In the genomic region with DNA sequence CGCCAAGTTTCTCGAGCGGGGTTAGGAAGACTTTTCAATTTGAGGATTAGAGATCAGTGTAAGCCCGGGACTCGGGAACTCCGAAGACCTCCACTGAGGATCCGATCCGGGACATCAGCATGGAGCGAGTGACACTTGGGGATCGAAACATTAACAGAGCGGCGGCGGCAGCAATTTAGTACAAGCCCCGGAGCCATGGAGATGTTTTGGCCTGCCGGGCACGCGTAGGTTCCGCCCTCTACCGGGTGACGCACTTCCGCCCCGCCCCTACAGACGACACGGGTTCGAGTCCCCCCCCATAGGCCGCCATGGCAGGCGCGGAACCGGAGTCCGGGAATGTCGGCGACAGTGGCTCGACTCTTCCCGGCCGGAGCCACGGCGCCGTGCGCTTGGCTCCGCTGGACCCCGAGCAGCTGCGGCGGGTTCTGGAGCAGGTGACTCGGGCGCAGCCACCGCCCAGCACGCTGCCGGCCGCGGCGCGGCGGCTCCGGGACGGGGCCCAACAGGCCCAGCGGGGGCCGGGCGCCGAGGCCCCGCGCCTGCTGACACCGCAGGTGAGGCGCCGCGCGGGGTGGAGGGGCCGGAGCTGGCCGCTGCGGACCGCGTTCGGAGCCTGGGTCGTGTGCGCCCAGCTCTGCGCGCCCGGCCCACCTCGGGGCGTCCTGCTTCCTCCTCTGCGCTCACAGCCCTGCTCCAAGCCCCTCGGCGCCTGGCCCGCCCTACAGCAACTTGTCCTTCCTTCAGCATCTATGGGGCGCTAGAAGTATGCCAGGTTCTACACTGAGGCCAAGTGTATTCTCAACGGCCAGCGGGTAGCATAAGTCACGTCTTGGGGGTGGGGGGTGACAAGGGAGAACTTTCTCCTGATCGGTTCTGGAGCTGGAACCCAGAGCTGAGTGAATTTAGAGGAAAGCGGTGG, we compare ENCODE assay signal across 8 mouse cellular contexts. TPM values are rescaled to one million over a fixed set of nuclear protein-coding genes. Genes with fewer than 3 reads are reported as not detected.
DNase-seq lines count a peak whose midpoint lies in the region; ATAC-seq lines count a peak whose summit lies in the region.

A gene (plus strand): TSS at position 244 of the 919 bp plus-strand sequence.

- H3K9me3 ChIP-seq in hindbrain, embryonic 12.5 days (replicated peaks), result no peaks in the 10 kb centered on the region

- WGBS in hindbrain, embryonic 12.5 days, result under 1% methylated on average over 70 of the region's 89 CpGs

- peak; percentile 82 for DNase-seq in Muller cell, postnatal 12 days (ENCODE audit: inconsistent ontology term)
- DNase-seq in cerebellum, postnatal 10 days, result peak; percentile 94 to 95
- peak; percentile 77 to 84 for DNase-seq in frontal cortex, postnatal 10 days (ENCODE audit: low spot score in 2 of 2)
- peak; percentile 86 to 87 for DNase-seq in layer of hippocampus, postnatal 25 days (ENCODE audit: extremely low spot score in 1 of 2, low spot score in 1 of 2)
- DNase-seq in lung, postnatal 14 days, result peak; percentile 89
- DNase-seq in ovary, postnatal 36 days (ENCODE audit: low spot score), result peak; percentile 87
- peak; percentile 78 for DNase-seq in thymus, postnatal 25 days

- peak within 1 kb of the TSS; percentile 70 for H3K27ac ChIP-seq in hindbrain, embryonic 12.5 days

- H3K36me3 ChIP-seq in hindbrain, embryonic 12.5 days, result peaks cover 4% of the 10 kb centered on the region

- H3K4me3 ChIP-seq in hindbrain, embryonic 12.5 days, result peak within 1 kb of the TSS; percentile 96

- peaks cover 20% of the 10 kb centered on the region for H3K27me3 ChIP-seq in hindbrain, embryonic 12.5 days

- H3K4me1 ChIP-seq in hindbrain, embryonic 12.5 days, result peaks cover 17% of the 10 kb centered on the region

- peak within 1 kb of the TSS; percentile 93 for H3K9ac ChIP-seq in hindbrain, embryonic 12.5 days

- ATAC-seq in hindbrain, embryonic 12.5 days (ENCODE audit: low FRiP score), result peak; percentile 80

- peak within 1 kb of the TSS; percentile 71 for H3K4me2 ChIP-seq in hindbrain, embryonic 12.5 days (replicated peaks)

RNA-seq across cellular contexts. Expression of the gene that starts here (rescaled TPM):
- polyA plus RNA-seq in hindbrain, embryonic 12.5 days (2016; fragmentation: Nextera tagmentation; extraction: Ambion mirVana), result 6.3 and 6.9 TPM in 2 replicates
- 10 to 100 TPM; 10.3 to 12.7 TPM for total RNA-seq in layer of hippocampus, postnatal 25 days (2021)

Comparison
In these comparisons a context has a peak if more than half of its experiments do, and no peak if none do; other contexts are left out.
1. Peak in every context shown above with its lines: DNase-seq, ATAC-seq, H3K4me3 ChIP-seq and H3K27ac ChIP-seq.